Mouse (Mus musculus) limb, embryonic 14.5 days (tissue): ENCODE results near the gene Grid1. TPM values are rescaled to one million over a fixed set of nuclear protein-coding genes. Genes with fewer than 3 reads are reported as not detected.

ENCODE experiments used
- ATAC-seq: fragments of 200-750 bp; cut with Nextera tagmentation; 2 replicates; pipeline ENCODE4 v1.8.0; 2017; ENCODE audit warnings: low read depth, moderate number of reproducible peaks, moderate TSS enrichment; ENCODE audit not compliant: low FRiP score
- DNase-seq: peaks from one replicate; pipeline ENCODE4 v3.0.0-alpha.2; 2015; ENCODE audit warnings: low spot score
- H3K27ac ChIP-seq: fragments of 300-500 bp; sonication (generic); replicated peaks from 2 replicates; pipeline ENCODE4 v1.5.1; 2014; ENCODE audit warnings: low read depth, mild to moderate bottlenecking, low read length, moderate library complexity, mixed read lengths
- H3K27me3 ChIP-seq: fragments of 300-500 bp; sonication (generic); 2 replicates; pipeline ENCODE4 v1.6.1; 2014; ENCODE audit warnings: low read length, mixed read lengths; ENCODE audit not compliant: control insufficient read depth, insufficient read depth
- H3K36me3 ChIP-seq: fragments of 300-500 bp; sonication (generic); 2 replicates; pipeline ENCODE4 v1.6.1; 2014; ENCODE audit warnings: mild to moderate bottlenecking, low read length, moderate library complexity, mixed read lengths; ENCODE audit not compliant: control insufficient read depth, insufficient read depth
- H3K4me1 ChIP-seq: fragments of 300-500 bp; sonication (generic); 2 replicates; pipeline ENCODE4 v1.6.1; 2014; ENCODE audit warnings: antibody characterized with exemption, low read length, mixed read lengths; ENCODE audit not compliant: control insufficient read depth, insufficient read depth
- H3K4me2 ChIP-seq: fragments of 300-500 bp; sonication (generic); replicated peaks from 2 replicates; pipeline ENCODE4 v1.6.1; 2014; ENCODE audit warnings: low read depth, mild to moderate bottlenecking, low read length, moderate library complexity; ENCODE audit not compliant: severe bottlenecking
- H3K4me3 ChIP-seq: fragments of 300-500 bp; sonication (generic); replicated peaks from 2 replicates; pipeline ENCODE4 v1.5.1; 2014; ENCODE audit warnings: low read length
- H3K9ac ChIP-seq: fragments of 300-500 bp; sonication (generic); 2 replicates; pipeline ENCODE4 v1.6.1; 2014; ENCODE audit warnings: mild to moderate bottlenecking, low read depth, low read length, moderate library complexity; ENCODE audit not compliant: severe bottlenecking
- H3K9me3 ChIP-seq: fragments of 300-500 bp; sonication (generic); 2 replicates; pipeline ENCODE4 v1.6.1; 2016; ENCODE audit warnings: low read length; ENCODE audit not compliant: control insufficient read depth
- POLR2A ChIP-seq: fragments of 200-500 bp; IDR thresholded peaks from 2 replicates; pipeline ENCODE4 v1.8.0; 2012; ENCODE audit warnings: inconsistent platforms, mild to moderate bottlenecking, moderate library complexity, borderline replicate concordance; ENCODE audit not compliant: insufficient read depth, insufficient read length; ENCODE audit errors: extremely low read depth
- WGBS: fragments of 180-500 bp; shearing (Covaris S2); extraction: QIAGEN DNeasy Blood & Tissue Kit; methylation state at CpG from one replicate; pipeline ENCODE4 v1.1.7; 2014; 5-methylcytosine and 5-hydroxymethylcytosine counted together
- polyA plus RNA-seq, 2 experiments: library from polyadenylated mRNA; depleted of rRNA in 1 of 2; stranded (reverse) in 1 of 2; unstranded in 1 of 2; fragments of >200 nt; fragmentation: Nextera tagmentation in 1 of 2; extraction: Ambion mirVana in 1 of 2; gene quantifications; 2 replicates each; pipeline versions ENCODE4 v1.2.1 to v1.2.3; 2012 to 2014

The Grid1 gene
- polyA plus RNA-seq, 2 experiments = 0.87 to 2.0 TPM

DNA sequence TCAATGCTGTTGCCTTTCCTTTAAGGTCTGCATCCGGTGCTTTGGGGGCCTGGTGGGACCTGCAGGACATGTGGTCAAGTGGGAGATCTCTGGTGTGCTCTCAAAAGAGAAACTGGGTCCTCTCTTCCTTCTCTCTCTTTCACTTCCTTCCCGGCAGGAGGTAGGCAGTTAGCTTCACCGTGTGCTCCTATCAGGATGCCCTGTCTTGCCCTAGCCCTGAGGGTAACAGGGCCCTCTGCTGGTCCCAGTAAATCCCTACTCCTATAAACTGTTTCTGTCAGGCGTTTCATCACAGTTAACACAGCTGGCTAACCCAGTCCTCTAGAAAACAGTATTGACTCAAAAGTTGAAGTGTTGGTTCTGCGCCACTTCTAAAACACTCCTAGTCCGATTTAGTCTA lies 9.9 kb downstream of the Grid1 start:
- Histone ChIP-seq H3K4me1 (no peaks in the 10 kb centered on the region), H3K9me3 (no peaks in the 10 kb centered on the region), H3K27ac (no peak overlapping the region), H3K4me3 (no peak overlapping the region), H3K9ac (no peak overlapping the region), H3K27me3 (no peaks in the 10 kb centered on the region; the same call in 1 of the 2 replicates), H3K4me2 (no peak overlapping the region), H3K36me3 (no peaks in the 10 kb centered on the region)
- TF ChIP-seq POLR2A = no peak
- ATAC-seq = no peak
- DNase-seq = no peak
- 62% methylated on average over 6 of the region's 6 CpGs for WGBS

- Histone ChIP-seq H3K4me1 (no peaks in the 10 kb centered on the region), H3K27ac (no peak overlapping the region), H3K36me3 (no peaks in the 10 kb centered on the region), H3K27me3 (no peaks in the 10 kb centered on the region), H3K4me3 (no peak overlapping the region), H3K9me3 (no peaks in the 10 kb centered on the region), H3K4me2 (no peak overlapping the region), H3K9ac (no peak overlapping the region)
- WGBS = 74% methylated on average over 3 of the region's 3 CpGs
- DNase-seq = no peak
- no peak for ATAC-seq
- no peak for TF ChIP-seq POLR2A
Observed at GRCm38 (mm10) chr14:34837145-34837544, 17.2 kb downstream of the Grid1 start.

GRCm38 (mm10) chr14:34838999-34839398 lies 19.1 kb downstream of the Grid1 start:
- no peak for TF ChIP-seq POLR2A
- Histone ChIP-seq H3K4me1 (no peaks in the 10 kb centered on the region), H3K9me3 (no peaks in the 10 kb centered on the region), H3K9ac (no peak overlapping the region), H3K27me3 (no peaks in the 10 kb centered on the region), H3K36me3 (no peaks in the 10 kb centered on the region), H3K27ac (no peak overlapping the region), H3K4me3 (no peak overlapping the region), H3K4me2 (no peak overlapping the region)
- DNase-seq (no peak), ATAC-seq (no peak)
- WGBS = 56% methylated on average over 6 of the region's 6 CpGs

DNA sequence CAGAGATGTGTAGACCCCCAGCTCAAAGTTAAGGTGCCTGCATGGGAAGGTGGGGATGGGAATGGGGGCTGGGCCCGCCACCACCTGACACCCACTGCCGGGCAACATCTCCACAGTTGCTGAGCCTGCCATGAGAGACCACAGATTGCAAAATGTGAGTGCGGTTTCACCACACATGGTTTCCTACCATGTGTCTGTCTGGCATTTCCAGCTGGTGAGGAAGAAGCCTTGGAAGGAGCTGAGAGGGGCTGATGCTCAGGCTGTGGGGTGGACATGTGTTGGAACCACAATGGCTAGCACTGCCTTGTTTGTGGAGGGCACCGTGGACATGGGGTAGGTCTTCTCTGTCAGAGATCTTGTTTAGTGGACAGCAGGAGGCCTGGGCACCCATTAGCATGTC lies 20.0 kb downstream of the Grid1 start:
- Histone ChIP-seq H3K4me2 (no peak overlapping the region), H3K36me3 (no peaks in the 10 kb centered on the region), H3K4me3 (no peak overlapping the region), H3K27ac (no peak overlapping the region), H3K4me1 (no peaks in the 10 kb centered on the region), H3K9ac (no peak overlapping the region), H3K9me3 (no peaks in the 10 kb centered on the region), H3K27me3 (no peaks in the 10 kb centered on the region)
- WGBS = 93% methylated on average over 4 of the region's 4 CpGs
- TF ChIP-seq POLR2A = no peak
- no peak for ATAC-seq
- DNase-seq = no peak

DNA sequence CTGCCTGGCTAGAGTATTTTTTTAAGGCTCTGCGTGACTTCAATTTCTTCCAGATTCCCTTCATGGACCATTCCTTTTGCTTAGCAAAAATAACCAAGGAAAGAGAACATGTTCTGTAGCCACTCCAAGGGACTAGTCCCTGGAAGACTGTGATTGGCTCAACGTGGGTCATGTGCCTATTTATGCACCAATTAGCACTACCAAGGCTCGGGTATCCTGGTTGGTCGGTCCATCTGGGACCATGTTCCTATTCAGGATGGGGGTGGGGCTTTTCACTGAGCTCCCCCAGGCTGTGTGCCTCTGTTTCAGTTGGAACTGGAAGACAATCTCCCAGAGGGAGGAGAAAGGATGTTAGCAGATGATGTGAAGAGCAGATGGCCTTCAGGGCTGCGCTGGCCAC lies 23.7 kb downstream of the Grid1 start:
- no peak overlapping the region for H3K4me3 ChIP-seq
- no peak overlapping the region for H3K27ac ChIP-seq
- whole genome bisulfite sequencing = 70% methylated on average over 5 of the region's 5 CpGs
- DNase-seq = no peak
- H3K9me3 ChIP-seq = no peaks in the 10 kb centered on the region
- no peaks in the 10 kb centered on the region for H3K4me1 ChIP-seq
- no peak for ATAC-seq
- no peak overlapping the region for H3K9ac ChIP-seq
- H3K36me3 ChIP-seq = no peaks in the 10 kb centered on the region
- H3K4me2 ChIP-seq = no peak overlapping the region
- no peaks in the 10 kb centered on the region for H3K27me3 ChIP-seq
- no peak for TF ChIP-seq POLR2A

DNA sequence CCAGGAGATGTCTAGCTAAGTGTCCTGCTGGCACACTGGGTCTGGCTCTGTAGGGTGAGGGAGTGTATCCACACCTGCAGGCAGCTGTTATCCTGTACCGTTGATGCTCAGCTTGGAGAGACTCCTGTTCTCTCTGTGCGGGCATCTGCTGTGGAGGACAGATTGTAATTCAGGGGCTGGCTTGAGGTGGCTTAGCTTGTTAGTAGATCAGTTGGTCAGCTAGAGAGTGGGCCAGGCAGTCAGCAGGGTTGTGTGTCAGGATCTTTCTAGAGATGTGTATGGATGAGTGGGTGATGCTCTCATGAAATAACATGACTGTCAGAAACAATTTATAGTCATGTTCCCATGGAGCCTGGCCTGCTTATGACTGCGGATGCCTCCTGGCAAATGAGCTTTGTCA lies 24.3 kb downstream of the Grid1 start:
- Histone ChIP-seq H3K4me2 (no peak overlapping the region), H3K36me3 (no peaks in the 10 kb centered on the region), H3K4me1 (no peaks in the 10 kb centered on the region), H3K9me3 (no peaks in the 10 kb centered on the region), H3K27me3 (no peaks in the 10 kb centered on the region), H3K9ac (no peak overlapping the region), H3K4me3 (no peak overlapping the region), H3K27ac (no peak overlapping the region)
- 80% methylated on average over 3 of the region's 3 CpGs for WGBS
- TF ChIP-seq POLR2A = no peak
- no peak for ATAC-seq
- no peak for DNase-seq
